Mouse (Mus musculus): Measurements from ENCODE around the gene Cdon. TPM values are rescaled to one million over a fixed set of nuclear protein-coding genes. Genes with fewer than 3 reads are reported as not detected.

Cdon gene
- polyA plus RNA-seq, 1 experiment: 49.9 TPM

- H3K4me2 ChIP-seq (ENCODE audit: low read depth): no peak overlapping the region
- H3K4me3 ChIP-seq: no peak overlapping the region
- H3K27me3 ChIP-seq (ENCODE audit: control insufficient read depth, insufficient read depth, insufficient read length): no peaks in the 10 kb centered on the region
- peaks cover 11% of the 10 kb centered on the region for H3K36me3 ChIP-seq (ENCODE audit: control insufficient read depth, insufficient read depth)
- peaks cover 100% of the 10 kb centered on the region for H3K79me2 ChIP-seq (ENCODE audit: control insufficient read depth, insufficient read depth)
- no peak for TF ChIP-seq POLR2AphosphoS2 (IDR thresholded peaks at IDR 0.05; ENCODE audit: insufficient read length, low read depth)
- TF ChIP-seq MYOD1 (IDR thresholded peaks at IDR 0.05; ENCODE audit: control insufficient read depth in 1 of 3, insufficient read length in 2 of 3, low read depth in 2 of 3): no peak
- TF ChIP-seq SRF (IDR thresholded peaks at IDR 0.05; ENCODE audit: control insufficient read depth, insufficient read length, low read depth): no peak
- no peak for TF ChIP-seq POLR2A (IDR thresholded peaks at IDR 0.05; ENCODE audit: insufficient read length, low read depth)
- no peak for TF ChIP-seq REST (IDR thresholded peaks at IDR 0.05; ENCODE audit: insufficient read depth, insufficient read length)
- TF ChIP-seq USF1 (IDR thresholded peaks at IDR 0.05; ENCODE audit: low read depth): no peak
- no peak for TF ChIP-seq MYOG (IDR thresholded peaks at IDR 0.05; ENCODE audit: control insufficient read depth in 1 of 3, insufficient read depth in 1 of 3, insufficient read length in 2 of 3, low read depth in 2 of 3)
- TF ChIP-seq MAX (IDR thresholded peaks at IDR 0.05; ENCODE audit: low read depth): no peak
- no peak for TF ChIP-seq TCF12 (IDR thresholded peaks at IDR 0.05; ENCODE audit: insufficient read depth, poor library complexity, severe bottlenecking)
- TF ChIP-seq E2F4 (IDR thresholded peaks at IDR 0.05; ENCODE audit: insufficient read depth): no peak
- TF ChIP-seq TCF3 (IDR thresholded peaks at IDR 0.05; ENCODE audit: insufficient read length, low read depth): no peak
- no peak for TF ChIP-seq CEBPB (IDR thresholded peaks at IDR 0.05; ENCODE audit: insufficient read depth, poor library complexity, severe bottlenecking)
- H3ac ChIP-seq (ENCODE audit: control insufficient read depth, insufficient read length): no peak overlapping the region
Measured at GRCm38 (mm10) chr9:35442476-35442875, 21.5 kb downstream of the Cdon start.

- no peaks in the 10 kb centered on the region for H3K27me3 ChIP-seq (ENCODE audit: control insufficient read depth, insufficient read depth, insufficient read length)
- peaks cover 100% of the 10 kb centered on the region for H3K79me2 ChIP-seq (ENCODE audit: control insufficient read depth, insufficient read depth)
- no peak overlapping the region for H3K4me2 ChIP-seq (ENCODE audit: low read depth)
- H3K4me3 ChIP-seq: no peak overlapping the region
- TF ChIP-seq USF1 (IDR thresholded peaks at IDR 0.05; ENCODE audit: low read depth) (no peak), POLR2AphosphoS2 (IDR thresholded peaks at IDR 0.05; ENCODE audit: insufficient read length, low read depth) (no peak), MAX (IDR thresholded peaks at IDR 0.05; ENCODE audit: low read depth) (no peak), TCF12 (IDR thresholded peaks at IDR 0.05; ENCODE audit: insufficient read depth, poor library complexity, severe bottlenecking) (no peak), SRF (IDR thresholded peaks at IDR 0.05; ENCODE audit: control insufficient read depth, insufficient read length, low read depth) (no peak), CEBPB (IDR thresholded peaks at IDR 0.05; ENCODE audit: insufficient read depth, poor library complexity, severe bottlenecking) (no peak), MYOD1 (IDR thresholded peaks at IDR 0.05; ENCODE audit: control insufficient read depth in 1 of 3, insufficient read length in 2 of 3, low read depth in 2 of 3) (no peak), MYOG (IDR thresholded peaks at IDR 0.05; ENCODE audit: control insufficient read depth in 1 of 3, insufficient read depth in 1 of 3, insufficient read length in 2 of 3, low read depth in 2 of 3) (no peak), REST (IDR thresholded peaks at IDR 0.05; ENCODE audit: insufficient read depth, insufficient read length) (no peak), E2F4 (IDR thresholded peaks at IDR 0.05; ENCODE audit: insufficient read depth) (no peak), POLR2A (IDR thresholded peaks at IDR 0.05; ENCODE audit: insufficient read length, low read depth) (no peak), TCF3 (IDR thresholded peaks at IDR 0.05; ENCODE audit: insufficient read length, low read depth) (no peak)
- H3K36me3 ChIP-seq (ENCODE audit: control insufficient read depth, insufficient read depth): peaks cover 11% of the 10 kb centered on the region
- no peak overlapping the region for H3ac ChIP-seq (ENCODE audit: control insufficient read depth, insufficient read length)
Measured at GRCm38 (mm10) chr9:35443618-35444511, 22.9 kb downstream of the Cdon start.

GRCm38 (mm10) chr9:35444512-35444886 is 23.6 kb downstream of the Cdon start:
- no peaks in the 10 kb centered on the region for H3K27me3 ChIP-seq (ENCODE audit: control insufficient read depth, insufficient read depth, insufficient read length)
- no peak overlapping the region for H3K4me2 ChIP-seq (ENCODE audit: low read depth)
- no peak overlapping the region for H3K4me3 ChIP-seq
- H3K79me2 ChIP-seq (ENCODE audit: control insufficient read depth, insufficient read depth): peaks cover 100% of the 10 kb centered on the region
- TF ChIP-seq MYOD1 (IDR thresholded peaks at IDR 0.05; ENCODE audit: control insufficient read depth in 1 of 3, insufficient read length in 2 of 3, low read depth in 2 of 3): no peak
- peak; percentile 5 for TF ChIP-seq POLR2AphosphoS2 (IDR thresholded peaks at IDR 0.05; ENCODE audit: insufficient read length, low read depth)
- peaks cover 11% of the 10 kb centered on the region for H3K36me3 ChIP-seq (ENCODE audit: control insufficient read depth, insufficient read depth)
- H3ac ChIP-seq (ENCODE audit: control insufficient read depth, insufficient read length): no peak overlapping the region

- peaks cover 19% of the 10 kb centered on the region for H3K36me3 ChIP-seq (ENCODE audit: control insufficient read depth, insufficient read depth)
- H3K27me3 ChIP-seq (ENCODE audit: control insufficient read depth, insufficient read depth, insufficient read length): no peaks in the 10 kb centered on the region
- H3K4me3 ChIP-seq: no peak overlapping the region
- H3K79me2 ChIP-seq (ENCODE audit: control insufficient read depth, insufficient read depth): peaks cover 100% of the 10 kb centered on the region
- H3ac ChIP-seq (ENCODE audit: control insufficient read depth, insufficient read length): no peak overlapping the region
- no peak for TF ChIP-seq SRF (IDR thresholded peaks at IDR 0.05; ENCODE audit: control insufficient read depth, insufficient read length, low read depth)
- TF ChIP-seq REST (IDR thresholded peaks at IDR 0.05; ENCODE audit: insufficient read depth, insufficient read length): no peak
- H3K4me2 ChIP-seq (ENCODE audit: low read depth): no peak overlapping the region
Measured at GRCm38 (mm10) chr9:35446916-35447315, 26.0 kb downstream of the Cdon start.

- H3K4me3 ChIP-seq: no peak overlapping the region
- H3ac ChIP-seq (ENCODE audit: control insufficient read depth, insufficient read length): no peak overlapping the region
- peaks cover 39% of the 10 kb centered on the region for H3K79me2 ChIP-seq (ENCODE audit: control insufficient read depth, insufficient read depth)
- H3K27me3 ChIP-seq (ENCODE audit: control insufficient read depth, insufficient read depth, insufficient read length): no peaks in the 10 kb centered on the region
- peaks cover 60% of the 10 kb centered on the region for H3K36me3 ChIP-seq (ENCODE audit: control insufficient read depth, insufficient read depth)
- no peak overlapping the region for H3K4me2 ChIP-seq (ENCODE audit: low read depth)
- no peak for TF ChIP-seq MYOD1 (IDR thresholded peaks at IDR 0.05; ENCODE audit: control insufficient read depth in 1 of 3, insufficient read length in 2 of 3, low read depth in 2 of 3)
- TF ChIP-seq E2F4 (IDR thresholded peaks at IDR 0.05; ENCODE audit: insufficient read depth): no peak
- TF ChIP-seq CEBPB (IDR thresholded peaks at IDR 0.05; ENCODE audit: insufficient read depth, poor library complexity, severe bottlenecking): no peak
- no peak for TF ChIP-seq MYOG (IDR thresholded peaks at IDR 0.05; ENCODE audit: control insufficient read depth in 1 of 3, insufficient read depth in 1 of 3, insufficient read length in 2 of 3, low read depth in 2 of 3)
- no peak for TF ChIP-seq USF1 (IDR thresholded peaks at IDR 0.05; ENCODE audit: low read depth)
- TF ChIP-seq SRF (IDR thresholded peaks at IDR 0.05; ENCODE audit: control insufficient read depth, insufficient read length, low read depth): no peak
- TF ChIP-seq MAX (IDR thresholded peaks at IDR 0.05; ENCODE audit: low read depth): no peak
- TF ChIP-seq REST (IDR thresholded peaks at IDR 0.05; ENCODE audit: insufficient read depth, insufficient read length): no peak
Measured at GRCm38 (mm10) chr9:35453311-35453710, 32.4 kb downstream of the Cdon start.
